Mouse (Mus musculus): ENCODE data around the gene Pigx. TPM values are rescaled to one million over a fixed set of nuclear protein-coding genes. Genes with fewer than 3 reads are reported as not detected.
A peak's percentile ranks its signal among the peaks of the same experiment; 100 is the strongest.

Gene Pigx
- polyA plus RNA-seq (2014; fragmentation: Nextera tagmentation; extraction: Ambion mirVana): 119 and 125 TPM in 2 replicates

- Histone ChIP-seq H3K27ac (replicated peaks; ENCODE audit: low read depth, low read length) (peak within 1 kb of the TSS; percentile 80), H3K4me2 (ENCODE audit: low read length) (peak within 1 kb of the TSS; percentile 80), H3K9me3 (ENCODE audit: control insufficient read depth, low read length) (no peaks in the 10 kb centered on the region), H3K27me3 (ENCODE audit: control insufficient read depth, insufficient read depth, low read length) (no peaks in the 10 kb centered on the region), H3K9ac (replicated peaks; ENCODE audit: low read length) (peak within 1 kb of the TSS; percentile 84), H3K4me3 (replicated peaks; ENCODE audit: low read depth, low read length) (peak within 1 kb of the TSS; percentile 98), H3K4me1 (ENCODE audit: control insufficient read depth, insufficient read depth, low read length) (peaks cover 14% of the 10 kb centered on the region), H3K36me3 (ENCODE audit: control insufficient read depth, insufficient read depth, low read length) (peaks cover 28% of the 10 kb centered on the region)
- ATAC-seq (ENCODE audit: low FRiP score, low TSS enrichment): peak; percentile 97
- under 1% methylated on average over 34 of the region's 34 CpGs for WGBS
- DNase-seq: peak; percentile 97
These were observed at the start of gene Pigx, which contains the start of gene Cep19 for GRCm38 (mm10) chr16:32099638-32100150. TSS of gene Pigx (minus strand) at chr16:32099740. TSS of gene Cep19 (plus strand) at chr16:32099800.

DNA sequence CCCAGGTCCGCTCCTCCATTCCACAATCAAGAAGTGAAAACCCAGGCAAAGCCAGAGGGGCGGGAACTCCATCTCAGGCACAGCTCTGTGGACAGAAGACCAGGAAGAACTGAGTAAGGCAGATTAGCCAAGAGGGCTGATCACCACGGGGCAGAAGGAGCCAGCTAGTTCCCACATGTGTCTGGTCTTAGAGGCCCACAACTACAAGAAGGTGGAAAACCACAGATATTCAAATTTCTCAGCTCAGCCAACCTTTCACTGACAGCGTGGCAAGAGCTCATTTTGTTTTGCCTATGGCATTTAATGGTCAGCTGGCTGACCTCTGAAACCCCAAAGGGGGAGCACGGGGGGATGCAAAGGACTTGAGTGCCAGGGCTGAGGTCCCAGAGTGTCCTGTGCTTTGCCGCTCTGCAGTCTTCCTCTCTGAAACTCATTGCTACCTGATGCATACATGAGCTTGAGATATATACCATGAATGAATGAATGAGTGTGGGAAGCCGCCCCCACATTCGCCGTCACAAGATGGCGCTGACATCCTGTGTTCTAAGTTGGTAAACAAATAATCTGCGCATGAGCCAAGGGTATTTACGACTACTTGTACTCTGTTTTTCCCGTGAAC lies 48.2 kb upstream of the Pigx start:
- no peak overlapping the region for H3K4me3 ChIP-seq (replicated peaks; ENCODE audit: low read depth, low read length)
- peak; percentile 39 for DNase-seq

DNA sequence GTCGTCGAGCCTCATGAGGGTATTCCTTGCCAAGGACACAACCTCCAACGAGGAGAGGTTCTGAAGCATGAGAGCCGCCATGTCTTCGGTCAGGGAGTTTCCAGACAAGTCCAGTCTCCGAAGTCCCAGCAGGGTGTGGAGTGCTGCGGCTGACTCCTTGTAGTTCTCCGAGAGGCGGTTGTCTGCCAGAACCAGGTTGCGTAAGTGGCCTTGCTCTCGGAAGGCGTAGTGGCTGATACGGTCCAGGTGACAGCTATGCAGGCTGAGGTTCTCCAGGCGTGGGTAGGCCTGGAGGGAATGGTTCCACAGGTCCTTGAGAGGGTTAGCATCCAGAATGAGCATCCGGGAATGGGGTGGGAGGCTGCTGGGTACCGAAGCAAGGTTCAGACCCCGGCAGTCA lies 45.1 kb upstream of the Pigx start:
- WGBS: 92% methylated on average over 17 of the region's 17 CpGs
- no peaks in the 10 kb centered on the region for H3K4me1 ChIP-seq (ENCODE audit: control insufficient read depth, insufficient read depth, low read length)
- H3K36me3 ChIP-seq (ENCODE audit: control insufficient read depth, insufficient read depth, low read length): no peaks in the 10 kb centered on the region
- no peak overlapping the region for H3K4me2 ChIP-seq (ENCODE audit: low read length)
- no peak overlapping the region for H3K4me3 ChIP-seq (replicated peaks; ENCODE audit: low read depth, low read length)
- no peaks in the 10 kb centered on the region for H3K27me3 ChIP-seq (ENCODE audit: control insufficient read depth, insufficient read depth, low read length)
- no peak overlapping the region for H3K27ac ChIP-seq (replicated peaks; ENCODE audit: low read depth, low read length)
- H3K9me3 ChIP-seq (ENCODE audit: control insufficient read depth, low read length): no peaks in the 10 kb centered on the region
- DNase-seq (no peak), ATAC-seq (ENCODE audit: low FRiP score, low TSS enrichment) (no peak)
- no peak overlapping the region for H3K9ac ChIP-seq (replicated peaks; ENCODE audit: low read length)

More for the DNA sequence above, 48.2 kb upstream of the Pigx start:
- H3K4me2 ChIP-seq (ENCODE audit: low read length): peak overlapping the region; percentile 28
- WGBS: 57% methylated on average over 11 of the region's 13 CpGs
- no peaks in the 10 kb centered on the region for H3K27me3 ChIP-seq (ENCODE audit: control insufficient read depth, insufficient read depth, low read length)
- no peaks in the 10 kb centered on the region for H3K9me3 ChIP-seq (ENCODE audit: control insufficient read depth, low read length)
- H3K4me1 ChIP-seq (ENCODE audit: control insufficient read depth, insufficient read depth, low read length): no peaks in the 10 kb centered on the region
- H3K36me3 ChIP-seq (ENCODE audit: control insufficient read depth, insufficient read depth, low read length): no peaks in the 10 kb centered on the region
- no peak overlapping the region for H3K27ac ChIP-seq (replicated peaks; ENCODE audit: low read depth, low read length)
- no peak overlapping the region for H3K9ac ChIP-seq (replicated peaks; ENCODE audit: low read length)
- ATAC-seq (ENCODE audit: low FRiP score, low TSS enrichment): no peak

- H3K4me1 ChIP-seq (ENCODE audit: control insufficient read depth, insufficient read depth, low read length): no peaks in the 10 kb centered on the region
- no peaks in the 10 kb centered on the region for H3K27me3 ChIP-seq (ENCODE audit: control insufficient read depth, insufficient read depth, low read length)
- ATAC-seq (ENCODE audit: low FRiP score, low TSS enrichment) (no peak), DNase-seq (no peak)
- no peaks in the 10 kb centered on the region for H3K9me3 ChIP-seq (ENCODE audit: control insufficient read depth, low read length)
- no peak overlapping the region for H3K4me2 ChIP-seq (ENCODE audit: low read length)
- WGBS: 94% methylated on average over 15 of the region's 15 CpGs
- H3K9ac ChIP-seq (replicated peaks; ENCODE audit: low read length): no peak overlapping the region
- H3K36me3 ChIP-seq (ENCODE audit: control insufficient read depth, insufficient read depth, low read length): no peaks in the 10 kb centered on the region
- H3K4me3 ChIP-seq (replicated peaks; ENCODE audit: low read depth, low read length): no peak overlapping the region
- no peak overlapping the region for H3K27ac ChIP-seq (replicated peaks; ENCODE audit: low read depth, low read length)
These were observed 44.2 kb upstream of the Pigx start for GRCm38 (mm10) chr16:32143766-32144165.

- Histone ChIP-seq H3K9me3 (ENCODE audit: control insufficient read depth, low read length) (no peaks in the 10 kb centered on the region), H3K36me3 (ENCODE audit: control insufficient read depth, insufficient read depth, low read length) (no peaks in the 10 kb centered on the region), H3K9ac (replicated peaks; ENCODE audit: low read length) (no peak overlapping the region), H3K4me3 (replicated peaks; ENCODE audit: low read depth, low read length) (no peak overlapping the region), H3K4me2 (ENCODE audit: low read length) (no peak overlapping the region), H3K27ac (replicated peaks; ENCODE audit: low read depth, low read length) (no peak overlapping the region), H3K4me1 (ENCODE audit: control insufficient read depth, insufficient read depth, low read length) (no peaks in the 10 kb centered on the region), H3K27me3 (ENCODE audit: control insufficient read depth, insufficient read depth, low read length) (no peaks in the 10 kb centered on the region)
- ATAC-seq (ENCODE audit: low FRiP score, low TSS enrichment) (no peak), DNase-seq (no peak)
- 97% methylated on average over 1 of the region's 1 CpGs for WGBS
These were observed 39.4 kb upstream of the Pigx start for GRCm38 (mm10) chr16:32138954-32139353.

DNA sequence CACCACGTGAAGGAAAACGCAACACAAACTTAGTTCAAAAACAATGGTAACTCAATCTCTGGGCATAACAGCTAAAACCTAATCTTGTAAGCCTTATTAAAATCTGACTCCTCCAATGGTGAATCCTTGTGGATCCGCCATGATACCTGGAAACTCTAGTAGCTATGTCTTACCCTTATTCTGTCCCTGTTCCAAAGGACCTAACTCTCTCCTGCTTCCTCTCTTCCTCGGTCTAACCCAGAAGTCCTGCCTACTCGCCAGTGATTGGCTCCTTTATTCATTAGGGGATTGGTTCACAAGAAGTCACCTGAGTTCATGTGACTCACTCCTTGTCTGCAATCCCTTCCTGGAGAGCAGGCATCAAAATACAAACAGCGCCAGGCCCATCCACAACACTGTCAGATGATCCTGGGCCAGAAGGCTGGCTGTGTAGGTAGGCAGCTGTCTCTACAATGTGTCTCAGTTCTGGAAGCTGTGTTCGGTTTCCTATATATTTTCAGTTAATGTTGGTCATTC lies 36.4 kb upstream of the Pigx start:
- ATAC-seq (ENCODE audit: low FRiP score, low TSS enrichment) (no peak), DNase-seq (no peak)
- Histone ChIP-seq H3K27me3 (ENCODE audit: control insufficient read depth, insufficient read depth, low read length) (no peaks in the 10 kb centered on the region), H3K4me3 (replicated peaks; ENCODE audit: low read depth, low read length) (no peak overlapping the region), H3K9me3 (ENCODE audit: control insufficient read depth, low read length) (no peaks in the 10 kb centered on the region), H3K9ac (replicated peaks; ENCODE audit: low read length) (no peak overlapping the region), H3K36me3 (ENCODE audit: control insufficient read depth, insufficient read depth, low read length) (no peaks in the 10 kb centered on the region), H3K27ac (replicated peaks; ENCODE audit: low read depth, low read length) (no peak overlapping the region), H3K4me2 (ENCODE audit: low read length) (no peak overlapping the region), H3K4me1 (ENCODE audit: control insufficient read depth, insufficient read depth, low read length) (no peaks in the 10 kb centered on the region)
- 83% methylated on average over 7 of the region's 7 CpGs for WGBS

DNA sequence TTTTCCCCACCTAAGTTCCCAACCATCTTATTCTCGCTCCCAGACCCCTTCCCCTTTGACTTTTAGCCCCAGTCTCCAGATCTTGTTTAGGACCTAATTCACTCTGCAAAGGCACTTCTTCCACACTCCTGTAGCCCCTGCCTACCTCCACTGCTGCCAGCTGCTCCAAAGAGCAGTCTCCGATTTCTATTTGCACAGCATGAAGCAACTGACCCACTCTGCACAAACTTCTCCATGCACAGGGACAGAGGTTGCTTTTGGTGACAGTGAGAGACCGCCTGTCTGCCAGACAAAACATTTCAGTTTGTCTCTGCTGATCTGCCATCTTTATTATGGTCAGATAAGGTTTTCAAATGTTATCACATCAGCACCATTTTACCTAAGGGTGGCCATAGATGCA lies 33.6 kb upstream of the Pigx start:
- H3K4me1 ChIP-seq (ENCODE audit: control insufficient read depth, insufficient read depth, low read length): no peaks in the 10 kb centered on the region
- DNase-seq (no peak), ATAC-seq (ENCODE audit: low FRiP score, low TSS enrichment) (no peak)
- H3K9ac ChIP-seq (replicated peaks; ENCODE audit: low read length): no peak overlapping the region
- 85% methylated on average over 3 of the region's 3 CpGs for WGBS
- no peaks in the 10 kb centered on the region for H3K27me3 ChIP-seq (ENCODE audit: control insufficient read depth, insufficient read depth, low read length)
- H3K4me3 ChIP-seq (replicated peaks; ENCODE audit: low read depth, low read length): no peak overlapping the region
- H3K36me3 ChIP-seq (ENCODE audit: control insufficient read depth, insufficient read depth, low read length): no peaks in the 10 kb centered on the region
- H3K9me3 ChIP-seq (ENCODE audit: control insufficient read depth, low read length): no peaks in the 10 kb centered on the region
- no peak overlapping the region for H3K4me2 ChIP-seq (ENCODE audit: low read length)
- no peak overlapping the region for H3K27ac ChIP-seq (replicated peaks; ENCODE audit: low read depth, low read length)

GRCm38 (mm10) chr16:32130190-32130826 lies 30.8 kb upstream of the Pigx start:
- Histone ChIP-seq H3K9me3 (ENCODE audit: control insufficient read depth, low read length) (no peaks in the 10 kb centered on the region), H3K27me3 (ENCODE audit: control insufficient read depth, insufficient read depth, low read length) (no peaks in the 10 kb centered on the region), H3K27ac (replicated peaks; ENCODE audit: low read depth, low read length) (no peak overlapping the region), H3K36me3 (ENCODE audit: control insufficient read depth, insufficient read depth, low read length) (no peaks in the 10 kb centered on the region), H3K4me2 (ENCODE audit: low read length) (no peak overlapping the region), H3K4me1 (ENCODE audit: control insufficient read depth, insufficient read depth, low read length) (no peaks in the 10 kb centered on the region), H3K4me3 (replicated peaks; ENCODE audit: low read depth, low read length) (no peak overlapping the region), H3K9ac (replicated peaks; ENCODE audit: low read length) (no peak overlapping the region)
- ATAC-seq (ENCODE audit: low FRiP score, low TSS enrichment): no peak
- WGBS: 83% methylated on average over 16 of the region's 16 CpGs
- no peak for DNase-seq
